Mouse (Mus musculus) spleen, adult 2 months (tissue): ENCODE data around the gene Spesp1.

ENCODE experiments used
- CTCF ChIP-seq: fragments of 200-500 bp; IDR thresholded peaks from 2 replicates; pipeline ENCODE4 v1.5.1; 2011; ENCODE audit warnings: mild to moderate bottlenecking, inconsistent platforms; ENCODE audit not compliant: insufficient read depth, insufficient read length, insufficient replicate concordance; ENCODE audit errors: extremely low read depth
- POLR2A ChIP-seq: fragments of 200-500 bp; IDR thresholded peaks from 2 replicates; pipeline ENCODE4 v1.6.1; 2011; ENCODE audit warnings: low read depth, low read length, inconsistent platforms

GRCm38 (mm10) chr9:62222029-62222428 lies 60.0 kb downstream of the Spesp1 start:
- TF ChIP-seq POLR2A: no peak
- no peak for TF ChIP-seq CTCF
